Mouse (Mus musculus) lung, adult 2 months (tissue): Measurements from ENCODE around the gene Gfpt2.
"Not testable (repeated sequence)": the region's sequence is repeated elsewhere in the genome, so short reads cannot be mapped to it uniquely, and the experiment has no call there.

ENCODE experiments used
- CTCF ChIP-seq: fragments of 200-500 bp; IDR thresholded peaks from 2 replicates; pipeline ENCODE4 v1.5.1; 2011; ENCODE audit warnings: mild to moderate bottlenecking, low read length, control low read depth; ENCODE audit not compliant: insufficient read depth
- POLR2A ChIP-seq: fragments of 200-500 bp; IDR thresholded peaks from 2 replicates; pipeline ENCODE4 v1.6.1; 2011; ENCODE audit warnings: low read depth, mild to moderate bottlenecking, control low read depth, low read length, borderline replicate concordance; ENCODE audit errors: extremely low read depth

DNA sequence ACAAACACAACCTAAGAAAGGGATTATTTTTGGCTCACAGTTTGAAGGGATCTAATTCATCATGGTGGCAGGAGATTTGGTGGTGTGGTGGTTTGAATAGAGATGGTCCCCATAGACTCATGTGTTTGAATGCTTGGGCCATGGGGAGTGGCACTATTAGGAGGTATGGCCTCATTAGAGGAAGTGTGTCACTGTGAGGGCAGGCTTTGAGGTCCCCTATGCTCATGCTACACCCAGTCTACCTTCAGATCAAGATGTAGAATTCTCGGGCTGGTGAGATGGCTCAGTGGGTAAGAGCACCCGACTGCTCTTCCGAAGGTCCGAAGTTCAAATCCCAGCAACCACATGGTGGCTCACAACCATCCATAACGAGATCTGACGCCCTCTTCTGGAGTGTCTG lies 26.5 kb upstream of the Gfpt2 start:
- TF ChIP-seq CTCF, POLR2A: not testable (repeated sequence)
